Mouse (Mus musculus) kidney, postnatal 0 days (tissue): ENCODE data around the gene Zdhhc23. TPM values are rescaled to one million over a fixed set of nuclear protein-coding genes. Genes with fewer than 3 reads are reported as not detected.

Experiments used
- ATAC-seq: fragments of 200-750 bp; cut with Nextera tagmentation; replicated peaks from 2 replicates; pipeline ENCODE4 v1.8.0; 2017; ENCODE audit warnings: low read depth, moderate number of reproducible peaks, moderate TSS enrichment, moderate library complexity; ENCODE audit not compliant: low FRiP score
- DNase-seq: peaks from one replicate; pipeline ENCODE4 v3.0.0-alpha.2; 2016; ENCODE audit warnings: low spot score
- H3K27ac ChIP-seq: fragments of 300-500 bp; sonication (generic); 2 replicates; pipeline ENCODE4 v1.5.1; 2014; ENCODE audit warnings: mild to moderate bottlenecking
- H3K27me3 ChIP-seq: fragments of 300-500 bp; sonication (generic); 2 replicates; pipeline ENCODE4 v1.6.1; 2014; ENCODE audit warnings: low read length, mixed read lengths; ENCODE audit not compliant: insufficient read depth
- H3K36me3 ChIP-seq: fragments of 300-500 bp; sonication (generic); 2 replicates; pipeline ENCODE4 v1.6.1; 2014; ENCODE audit warnings: low read length, mixed read lengths; ENCODE audit not compliant: insufficient read depth
- H3K4me1 ChIP-seq: fragments of 300-500 bp; sonication (generic); replicated peaks from 2 replicates; pipeline ENCODE4 v1.6.1; 2014; ENCODE audit warnings: antibody characterized with exemption, low read length, mixed read lengths; ENCODE audit not compliant: insufficient read depth
- H3K4me2 ChIP-seq: fragments of 300-500 bp; sonication (generic); 2 replicates; pipeline ENCODE4 v1.6.1; 2014; ENCODE audit warnings: mild to moderate bottlenecking, low read length, moderate library complexity, mixed read lengths
- H3K4me3 ChIP-seq: fragments of 300-500 bp; sonication (generic); replicated peaks from 2 replicates; pipeline ENCODE4 v1.5.1; 2014; ENCODE audit warnings: low read depth, low read length
- H3K9ac ChIP-seq: fragments of 300-500 bp; sonication (generic); 2 replicates; pipeline ENCODE4 v1.6.1; 2014; ENCODE audit warnings: low read depth, low read length
- H3K9me3 ChIP-seq: fragments of 300-500 bp; sonication (generic); replicated peaks from 2 replicates; pipeline ENCODE4 v1.6.1; 2016; ENCODE audit warnings: low read length, inconsistent platforms, mixed read lengths
- CTCF ChIP-seq: IDR thresholded peaks from 2 replicates; pipeline ENCODE4 v1.5.1; 2016; ENCODE audit warnings: antibody characterized with exemption, low read depth, mild to moderate bottlenecking, moderate library complexity
- WGBS: fragments of 180-500 bp; shearing (Covaris S2); extraction: QIAGEN DNeasy Blood & Tissue Kit; methylation state at CpG from one replicate; pipeline ENCODE4 v1.1.7; 2014; 5-methylcytosine and 5-hydroxymethylcytosine counted together
- microRNA-seq: library from miRNA; unstranded; fragments of <30 nt; microRNA quantifications from one replicate; pipeline ENCODE4, GENCODE M21; 2016
- polyA plus RNA-seq: library from polyadenylated mRNA; unstranded; fragments of >200 nt; fragmentation: Nextera tagmentation; extraction: Ambion mirVana; gene quantifications from 2 replicates; pipeline ENCODE4 v1.2.1, GENCODE M21; 2015

The Zdhhc23 gene
- polyA plus RNA-seq, 1 experiment from 2014 or later, result 2.3 TPM

GRCm38 (mm10) chr16:43925846-43926245 is 53.7 kb downstream of the Zdhhc23 start:
- Histone ChIP-seq H3K27ac (no peak overlapping the region), H3K9me3 (no peaks in the 10 kb centered on the region), H3K36me3 (no peaks in the 10 kb centered on the region), H3K9ac (no peak overlapping the region), H3K27me3 (no peaks in the 10 kb centered on the region), H3K4me1 (no peaks in the 10 kb centered on the region), H3K4me2 (no peak overlapping the region), H3K4me3 (no peak overlapping the region)
- no peak for TF ChIP-seq CTCF
- no peak for DNase-seq
- no peak for ATAC-seq
- 79% methylated on average over 1 of the region's 1 CpGs for WGBS

- no peak for TF ChIP-seq CTCF
- Histone ChIP-seq H3K27me3 (no peaks in the 10 kb centered on the region), H3K4me3 (no peak overlapping the region), H3K27ac (no peak overlapping the region), H3K9me3 (no peaks in the 10 kb centered on the region), H3K4me2 (no peak overlapping the region), H3K36me3 (no peaks in the 10 kb centered on the region), H3K9ac (no peak overlapping the region), H3K4me1 (no peaks in the 10 kb centered on the region)
- DNase-seq (peak; percentile 5), ATAC-seq (no peak)
- 33% methylated on average over 6 of the region's 6 CpGs for WGBS
Observed at GRCm38 (mm10) chr16:43925001-43925558, 54.5 kb downstream of the Zdhhc23 start.

DNA sequence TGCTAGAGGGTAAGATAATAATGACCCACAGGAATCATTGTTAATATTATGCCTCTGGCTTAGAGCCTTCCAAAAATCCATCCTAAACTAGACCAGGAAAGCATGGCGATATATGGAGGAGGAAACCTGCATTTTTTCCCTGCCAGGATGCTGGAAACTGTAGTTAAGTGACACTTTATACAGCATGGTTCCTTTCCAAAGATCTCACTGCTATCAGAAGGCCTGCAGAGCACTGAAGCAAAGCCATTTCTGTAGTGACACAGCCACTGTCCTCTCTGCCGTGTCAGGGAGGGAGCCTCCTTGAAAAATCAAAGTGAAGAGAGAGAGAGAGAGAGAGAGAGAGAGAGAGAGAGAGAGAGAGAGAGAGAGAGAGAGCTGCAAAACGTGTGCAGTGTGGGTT is 57.0 kb downstream of the Zdhhc23 start:
- H3K36me3 ChIP-seq, result no peaks in the 10 kb centered on the region
- no peaks in the 10 kb centered on the region for H3K27me3 ChIP-seq
- H3K4me2 ChIP-seq, result no peak overlapping the region
- 38% methylated on average over 3 of the region's 3 CpGs for WGBS
- TF ChIP-seq CTCF, result no peak
- H3K9ac ChIP-seq, result no peak overlapping the region
- no peak overlapping the region for H3K4me3 ChIP-seq
- no peak for ATAC-seq
- no peaks in the 10 kb centered on the region for H3K9me3 ChIP-seq
- no peak overlapping the region for H3K27ac ChIP-seq
- peak; percentile 22 for DNase-seq
- no peaks in the 10 kb centered on the region for H3K4me1 ChIP-seq

DNA sequence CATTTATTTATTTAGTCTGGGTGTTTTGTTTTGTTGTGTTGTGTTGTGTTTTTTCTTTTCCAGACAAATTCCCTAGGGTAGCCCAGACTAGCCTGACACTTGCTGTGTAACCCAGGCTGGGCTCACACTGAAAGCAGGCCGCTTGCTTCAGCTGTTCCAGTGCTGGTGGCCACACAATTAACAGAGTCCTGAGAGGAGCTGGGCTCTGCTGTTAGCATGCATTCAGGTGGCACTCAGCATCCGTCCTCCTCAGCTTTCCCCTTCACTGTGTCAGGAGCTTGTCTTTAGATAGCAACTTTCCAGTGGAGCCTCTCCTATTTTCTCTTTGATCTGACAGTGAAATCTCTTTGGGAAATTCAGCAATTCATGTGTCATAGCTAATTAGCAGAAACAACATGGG is 57.6 kb downstream of the Zdhhc23 start:
- no peak overlapping the region for H3K4me2 ChIP-seq
- WGBS, result 79% methylated on average over 2 of the region's 2 CpGs
- no peak for TF ChIP-seq CTCF

GRCm38 (mm10) chr16:43918867-43919266 is 60.7 kb downstream of the Zdhhc23 start:
- DNase-seq (no peak), ATAC-seq (no peak)
- H3K9ac ChIP-seq, result no peak overlapping the region
- H3K4me1 ChIP-seq, result no peaks in the 10 kb centered on the region
- no peaks in the 10 kb centered on the region for H3K9me3 ChIP-seq
- WGBS, result 91% methylated on average over 3 of the region's 3 CpGs
- no peak overlapping the region for H3K4me2 ChIP-seq
- H3K4me3 ChIP-seq, result no peak overlapping the region
- no peaks in the 10 kb centered on the region for H3K27me3 ChIP-seq
- H3K27ac ChIP-seq, result no peak overlapping the region
- no peak for TF ChIP-seq CTCF
- no peaks in the 10 kb centered on the region for H3K36me3 ChIP-seq

More for the DNA sequence above, 57.6 kb downstream of the Zdhhc23 start:
- DNase-seq (no peak), ATAC-seq (no peak)
- no peak overlapping the region for H3K9ac ChIP-seq
- H3K4me3 ChIP-seq, result no peak overlapping the region
- no peaks in the 10 kb centered on the region for H3K36me3 ChIP-seq
- no peak overlapping the region for H3K27ac ChIP-seq
- H3K4me1 ChIP-seq, result no peaks in the 10 kb centered on the region
- H3K27me3 ChIP-seq, result no peaks in the 10 kb centered on the region
- H3K9me3 ChIP-seq, result no peaks in the 10 kb centered on the region

Small RNA genes within 50 kb of the gene (microRNA-seq; reads per million reads assigned to microRNA genes)
- not detected for gene Mir3470b

Other genes with a start within 250 kb of the Zdhhc23 start
- gene Drd3, start 225.8 kb downstream of the Zdhhc23 start, polyA plus RNA-seq, result 0.08 TPM in 1 of 2 replicates, not detected in the other
- 11.1 and 12.2 TPM in 2 replicates for gene Ccdc191, start 90.0 kb downstream of the Zdhhc23 start, polyA plus RNA-seq
- 22.8 and 24.6 TPM in 2 replicates for gene Qtrt2, start 53.0 kb downstream of the Zdhhc23 start, polyA plus RNA-seq
- gene Gramd1c, start 83.6 kb upstream of the Zdhhc23 start, polyA plus RNA-seq, result 5.7 and 6.1 TPM in 2 replicates
- gene Atp6v1a, start 159.9 kb upstream of the Zdhhc23 start, polyA plus RNA-seq, result 131 and 136 TPM in 2 replicates
- gene Naa50, start 160.0 kb upstream of the Zdhhc23 start, polyA plus RNA-seq, result 72.8 and 80.3 TPM in 2 replicates
- gene Usf3, start 193.5 kb upstream of the Zdhhc23 start, polyA plus RNA-seq, result 2.6 and 2.7 TPM in 2 replicates